Mouse (Mus musculus) left cerebral cortex, postnatal 10 days (tissue): Measurements from ENCODE around the gene Trim71. TPM values are rescaled to one million over a fixed set of nuclear protein-coding genes. Genes with fewer than 3 reads are reported as not detected.

ENCODE experiments used
- DNase-seq, 2 experiments: peaks; one replicate each; pipeline ENCODE4 v3.0.0; 2021 to 2022; ENCODE audit warnings: low spot score in 2 of 2, mixed read lengths in 1 of 2; ENCODE audit errors: extremely low spot score in 1 of 2
- intact Hi-C: fragments of 180-260 bp; cut with DNase I; formaldehyde crosslinking; loops from one replicate; pipeline ENCODE4 v1.15.1; 2025
- total RNA-seq, 2 experiments: library from RNA; stranded (reverse); gene quantifications; 2 replicates each; pipeline ENCODE4 v1.2.3; 2021

The Trim71 gene
- total RNA-seq, 2 experiments from 2014 or later, result 0.26 TPM

GRCm38 (mm10) chr9:114560771-114561670 lies 3.1 kb downstream of the Trim71 start:
- intact Hi-C loops, result no loop called here
- DNase-seq, result no peak

GRCm38 (mm10) chr9:114560141-114560540 lies 4.0 kb downstream of the Trim71 start:
- DNase-seq, result no peak
- intact Hi-C loops, result no loop called here

- intact Hi-C loops, result no loop called here
- DNase-seq, result no peak
Measured at GRCm38 (mm10) chr9:114557086-114557485, 7.1 kb downstream of the Trim71 start.

GRCm38 (mm10) chr9:114556276-114556855 lies 7.8 kb downstream of the Trim71 start:
- intact Hi-C loops, result no loop called here
- DNase-seq, result no peak

- peak in 1 of 2 experiments; percentile 31 for DNase-seq
- intact Hi-C loops, result no loop called here
Measured at GRCm38 (mm10) chr9:114554355-114554979, 9.7 kb downstream of the Trim71 start.

GRCm38 (mm10) chr9:114553828-114554227 lies 10.3 kb downstream of the Trim71 start:
- DNase-seq, result no peak
- intact Hi-C loops, result no loop called here

- no peak for DNase-seq
- intact Hi-C loops, result no loop called here
Measured at GRCm38 (mm10) chr9:114550033-114550432, 14.1 kb downstream of the Trim71 start.

- intact Hi-C loops, result no loop called here
- no peak for DNase-seq
Measured at GRCm38 (mm10) chr9:114549117-114549516, 15.1 kb downstream of the Trim71 start.

- DNase-seq, result no peak
- intact Hi-C loops, result no loop called here
Measured at GRCm38 (mm10) chr9:114548496-114548895, 15.7 kb downstream of the Trim71 start.

GRCm38 (mm10) chr9:114547643-114548077 lies 16.5 kb downstream of the Trim71 start:
- DNase-seq, result no peak
- intact Hi-C loops, result no loop called here

GRCm38 (mm10) chr9:114546765-114547164 lies 17.4 kb downstream of the Trim71 start:
- intact Hi-C loops, result no loop called here
- DNase-seq, result no peak

- intact Hi-C loops, result no loop called here
- no peak for DNase-seq
Measured at GRCm38 (mm10) chr9:114544754-114545393, 19.3 kb downstream of the Trim71 start.

- no peak for DNase-seq
- intact Hi-C loops, result no loop called here
Measured at GRCm38 (mm10) chr9:114543882-114544753, 20.1 kb downstream of the Trim71 start.

- intact Hi-C loops, result no loop called here
- DNase-seq, result no peak
Measured at GRCm38 (mm10) chr9:114541279-114541741, 22.9 kb downstream of the Trim71 start.

GRCm38 (mm10) chr9:114538996-114539563 lies 25.1 kb downstream of the Trim71 start:
- intact Hi-C loops, result no loop called here
- DNase-seq, result no peak

- intact Hi-C loops, result no loop called here
- DNase-seq, result no peak
Measured at GRCm38 (mm10) chr9:114536628-114537027, 27.5 kb downstream of the Trim71 start.

GRCm38 (mm10) chr9:114534747-114535517 lies 29.2 kb downstream of the Trim71 start:
- intact Hi-C loops, result no loop called here
- no peak for DNase-seq
